ENCODE assay signal across 17 mouse cellular contexts in the genomic region with DNA sequence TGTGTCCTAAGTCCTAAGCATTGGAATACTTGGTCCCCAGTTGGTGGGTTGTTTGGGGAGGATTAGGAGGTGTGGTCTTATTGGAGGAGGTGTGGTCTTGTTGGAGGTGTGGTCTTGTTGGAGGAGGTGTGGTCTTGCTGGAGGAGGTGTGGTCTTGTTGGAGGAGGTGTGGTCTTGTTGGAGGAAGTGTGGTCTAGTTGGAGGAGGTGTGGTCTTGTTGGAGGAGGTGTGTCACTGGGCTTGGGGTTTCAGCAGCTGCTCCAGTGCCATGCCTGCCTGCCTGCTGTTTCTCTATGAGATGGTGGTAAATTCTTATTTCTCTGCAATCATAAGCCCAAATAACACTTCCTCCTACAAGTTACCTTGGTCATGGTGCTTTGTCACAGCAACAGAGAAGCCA. TPM values are rescaled to one million over a fixed set of nuclear protein-coding genes. Genes with fewer than 3 reads are reported as not detected.
DNase-seq lines count a peak whose midpoint lies in the region; ATAC-seq lines count a peak whose summit lies in the region.
"Had no signal": no experiment of that assay in that cellular context is flagged by ENCODE, and none has a peak within 500 bp of the region (broad histone marks: within the 10 kb centered on the region; RNA-seq: fewer than 3 reads in every experiment).

No protein-coding gene starts in this region.

- DNase-seq in 416B (ENCODE audit: low read depth): peak; percentile 50
- peak; percentile 52 for DNase-seq in CD4-positive helper T cell, adult 2 months (ENCODE audit: low read depth, low spot score)
- DNase-seq in ZHBTc4 (ENCODE audit: low read depth, low spot score): peak; percentile 54
- DNase-seq in naive thymus-derived CD4-positive, alpha-beta T cell, adult 2 months (ENCODE audit: low read depth): peak; percentile 37
- DNase-seq in adrenal gland, adult 2 months: no peak
- DNase-seq in urinary bladder, postnatal 25 days (ENCODE audit: low spot score): no peak
- DNase-seq: adrenal gland, postnatal 36 days; cerebellum, adult 8-10 months; gastrocnemius, postnatal 10 days; heart, adult 2 months; kidney, postnatal 14 days; lung, adult 2 months; midbrain, embryonic 14.5 days; right cerebral cortex, adult 18-20 months had no signal

- no peak for ATAC-seq in activated CD4-positive, CD25-positive, alpha-beta regulatory T cell, adult 4 months
- ATAC-seq: inflammation-experienced regulatory T-cells, adult 6 months had no signal

RNA-seq across cellular contexts. Expression of a gene that starts 21.9 kb away (rescaled TPM):
- total RNA-seq in adrenal gland, adult 2 months (2021): under 1 TPM; 0.14 to 0.38 TPM
- 0.42 and 0.48 TPM in 2 replicates for polyA plus RNA-seq in adrenal gland, adult 2 months (2012; rRNA removed)
- polyA plus RNA-seq in activated CD4-positive, CD25-positive, alpha-beta regulatory T cell, adult 4 months (2017; shearing (Covaris generic)): under 1 TPM; 0.37 to 0.63 TPM
- polyA plus RNA-seq: myocyte had no signal

Comparison
In these comparisons a context has a peak if more than half of its experiments do, and no peak if none do; other contexts are left out.
1. DNase-seq: peak in 416B (single experiment), CD4-positive helper T cell, adult 2 months (single experiment), ZHBTc4 (single experiment) and naive thymus-derived CD4-positive, alpha-beta T cell, adult 2 months (single experiment); none in adrenal gland, adult 2 months (single experiment) and urinary bladder, postnatal 25 days (single experiment).